Mouse (Mus musculus) kidney, postnatal 36 days (tissue): ENCODE measurements around the gene Reps2.

Source experiments
- DNase-seq, 2 experiments: peaks; one replicate each; pipeline ENCODE4 v3.0.0; 2021 to 2022; ENCODE audit warnings: mixed read lengths in 2 of 2

The Reps2 gene

GRCm38 (mm10) chrX:162589173-162589805 lies 54.2 kb downstream of the Reps2 start:
- DNase-seq, result no peak

- no peak for DNase-seq
Measured at GRCm38 (mm10) chrX:162584349-162584748, 59.1 kb downstream of the Reps2 start.

DNA sequence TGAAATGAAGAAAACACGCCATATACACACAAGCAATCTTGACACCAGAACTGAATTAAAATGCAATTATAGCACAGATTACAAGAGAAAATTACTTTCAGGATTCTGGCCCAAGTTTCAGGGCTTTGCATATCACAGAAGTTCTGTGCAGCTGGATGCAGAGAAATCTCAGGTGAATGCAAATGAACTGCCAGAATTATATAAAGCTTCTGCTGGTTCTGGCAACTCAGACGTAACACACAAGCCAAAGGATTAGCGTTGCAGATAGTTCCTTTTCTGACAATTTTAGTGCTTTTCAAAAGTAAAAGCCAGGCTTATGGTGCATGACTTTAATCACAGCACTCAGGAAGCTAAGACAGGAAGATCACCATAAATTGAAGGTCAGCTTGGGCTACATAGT lies 62.9 kb downstream of the Reps2 start:
- DNase-seq, result no peak

GRCm38 (mm10) chrX:162568439-162568838 lies 75.0 kb downstream of the Reps2 start:
- DNase-seq, result no peak

- DNase-seq, result peak in 1 of 2 experiments; percentile 42
Measured at GRCm38 (mm10) chrX:162565501-162565900, 77.9 kb downstream of the Reps2 start.

- no peak for DNase-seq
Measured at GRCm38 (mm10) chrX:162556459-162556841, 87.0 kb downstream of the Reps2 start.

DNA sequence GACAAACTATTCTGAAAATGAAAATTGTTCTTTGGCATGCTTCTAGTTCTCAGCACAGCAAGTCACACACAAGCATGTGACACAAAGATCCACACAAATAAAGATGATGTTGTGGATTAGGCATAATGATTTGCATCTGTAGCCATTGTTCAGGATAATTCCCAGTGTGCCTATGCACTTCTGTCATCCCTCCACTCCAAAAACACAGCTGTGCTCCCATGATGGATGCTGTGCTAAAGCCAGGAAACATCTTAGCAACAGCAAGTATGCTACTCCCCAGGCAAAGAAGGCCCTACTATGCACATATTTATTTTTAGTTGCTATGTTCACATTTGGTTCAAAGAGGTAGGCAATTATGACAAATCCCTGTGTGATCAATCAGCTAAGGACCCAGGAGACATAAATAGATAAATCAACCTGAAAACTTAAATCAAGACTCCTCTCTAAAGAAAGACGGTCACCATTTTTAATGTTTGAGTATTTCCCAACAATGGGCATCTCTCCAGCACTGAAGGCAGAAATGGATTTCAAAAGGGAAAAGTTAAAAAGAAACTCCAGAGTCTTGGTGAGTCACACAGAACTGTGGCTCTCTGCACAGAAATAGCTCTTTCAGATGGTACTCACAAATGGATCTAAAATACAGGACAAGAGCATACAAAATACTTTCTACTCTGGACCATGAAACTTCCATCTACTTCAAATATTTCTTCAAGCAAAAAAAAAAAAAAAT lies 87.6 kb downstream of the Reps2 start:
- no peak for DNase-seq

GRCm38 (mm10) chrX:162554513-162554912 lies 88.9 kb downstream of the Reps2 start:
- peak in 1 of 2 experiments; percentile 47 for DNase-seq

DNA sequence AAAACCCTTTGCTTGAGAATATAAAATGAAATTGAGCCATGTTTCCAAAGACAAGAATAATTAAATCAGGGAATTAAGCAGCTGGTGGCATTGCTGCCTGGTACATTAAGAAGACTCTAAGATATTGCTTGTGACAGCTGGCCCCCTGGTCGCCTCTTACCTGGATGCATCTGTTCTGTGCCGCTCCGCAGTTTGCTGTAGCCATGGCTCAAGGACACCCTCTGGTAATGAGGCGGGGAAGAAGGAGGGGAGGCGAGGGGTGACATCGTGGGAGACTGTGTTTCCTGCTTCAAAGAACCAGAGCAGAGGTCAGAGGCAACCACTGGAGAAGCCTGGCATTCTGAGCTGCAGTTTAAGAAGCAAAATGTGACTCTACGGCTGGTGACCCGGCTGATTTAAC lies 91.1 kb downstream of the Reps2 start:
- DNase-seq, result peak in 1 of 2 experiments; percentile 7

DNA sequence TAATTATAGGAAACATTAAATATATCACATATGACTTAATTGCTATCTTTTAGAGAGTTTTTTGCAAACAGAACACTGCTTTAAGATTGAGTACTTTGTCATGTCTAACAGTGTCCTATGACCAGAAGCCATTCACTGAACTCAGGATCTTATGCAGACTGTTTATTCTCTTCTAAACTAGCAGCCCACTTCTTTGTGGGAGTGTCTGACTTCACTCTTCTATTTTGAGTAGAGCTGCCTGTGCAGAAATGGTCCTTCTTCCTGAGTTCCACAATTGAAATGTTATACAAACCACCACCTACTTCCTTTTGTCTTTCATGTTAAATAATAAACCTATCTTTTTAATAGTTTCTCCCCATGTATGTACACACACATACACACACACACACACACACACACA lies 98.4 kb downstream of the Reps2 start:
- no peak for DNase-seq

DNA sequence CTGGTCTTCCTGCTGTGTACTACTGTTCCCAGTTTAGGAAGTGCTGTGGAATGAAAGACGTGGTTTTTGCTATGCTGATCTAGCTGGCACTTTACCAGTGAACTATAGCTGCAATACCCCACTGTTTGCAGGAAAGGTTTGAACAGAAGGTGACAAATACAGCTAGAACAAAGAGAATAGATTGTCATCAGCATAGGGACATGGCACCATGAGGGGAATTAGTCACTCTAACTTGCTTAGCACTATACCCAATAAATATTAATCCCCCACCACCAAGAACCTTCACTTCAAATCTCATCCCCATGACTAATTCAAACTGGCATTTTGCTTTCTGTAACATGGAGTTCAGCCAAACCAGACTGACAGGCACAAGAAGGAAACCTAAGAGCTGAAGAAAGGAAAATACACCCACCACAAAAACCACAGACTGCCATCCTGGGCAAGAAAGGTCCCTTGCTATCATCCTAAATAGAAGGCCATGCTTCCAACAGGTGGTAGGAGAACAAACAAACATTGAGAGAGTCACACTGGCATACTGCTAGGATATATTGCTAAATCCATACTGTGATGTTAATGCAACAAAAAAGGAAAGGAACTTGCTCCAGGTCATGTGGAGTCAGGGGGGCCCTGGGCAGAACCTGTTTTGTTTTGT lies 100.7 kb downstream of the Reps2 start:
- DNase-seq, result no peak

- no peak for DNase-seq
Measured at GRCm38 (mm10) chrX:162541961-162542360, 101.5 kb downstream of the Reps2 start.

DNA sequence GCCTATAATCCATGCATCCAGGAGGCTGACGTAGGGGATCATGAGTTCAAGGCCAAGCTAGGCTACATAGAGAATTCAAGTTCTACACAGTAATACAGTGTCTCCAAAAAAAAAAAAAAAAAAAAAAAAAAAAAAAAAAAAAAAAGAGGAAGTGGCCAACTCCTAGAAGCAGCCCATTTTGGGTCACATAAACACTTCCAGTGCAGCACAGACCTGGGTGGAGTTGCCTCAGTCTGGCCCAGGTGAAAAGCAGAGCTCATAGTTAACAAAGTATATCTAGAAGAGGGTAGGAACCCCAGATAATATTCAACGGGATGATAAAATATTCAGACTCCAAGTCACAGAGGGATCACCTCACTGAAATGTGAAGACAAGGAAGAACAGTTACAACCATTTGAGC lies 112.4 kb downstream of the Reps2 start:
- DNase-seq, result no peak

DNA sequence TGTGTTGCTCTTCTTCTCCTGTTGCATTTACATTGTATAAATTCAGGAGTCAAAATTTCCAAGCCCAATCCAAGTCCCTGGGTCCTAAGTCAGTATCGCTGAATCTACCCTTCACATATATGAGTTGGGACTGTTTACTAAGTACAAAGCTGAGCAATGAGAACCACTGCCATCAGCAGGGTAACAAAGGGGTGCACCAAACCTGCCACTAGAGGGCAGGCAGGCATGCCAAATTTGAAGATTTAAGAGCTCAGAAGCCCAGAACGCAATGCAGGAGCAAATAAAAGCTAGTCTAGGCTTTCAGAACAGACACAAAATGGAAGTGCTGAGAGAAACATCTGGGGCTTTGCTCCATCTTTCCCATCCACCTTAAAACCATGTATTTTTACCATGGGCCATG lies 116.2 kb downstream of the Reps2 start:
- DNase-seq, result peak; percentile 35 to 68

DNA sequence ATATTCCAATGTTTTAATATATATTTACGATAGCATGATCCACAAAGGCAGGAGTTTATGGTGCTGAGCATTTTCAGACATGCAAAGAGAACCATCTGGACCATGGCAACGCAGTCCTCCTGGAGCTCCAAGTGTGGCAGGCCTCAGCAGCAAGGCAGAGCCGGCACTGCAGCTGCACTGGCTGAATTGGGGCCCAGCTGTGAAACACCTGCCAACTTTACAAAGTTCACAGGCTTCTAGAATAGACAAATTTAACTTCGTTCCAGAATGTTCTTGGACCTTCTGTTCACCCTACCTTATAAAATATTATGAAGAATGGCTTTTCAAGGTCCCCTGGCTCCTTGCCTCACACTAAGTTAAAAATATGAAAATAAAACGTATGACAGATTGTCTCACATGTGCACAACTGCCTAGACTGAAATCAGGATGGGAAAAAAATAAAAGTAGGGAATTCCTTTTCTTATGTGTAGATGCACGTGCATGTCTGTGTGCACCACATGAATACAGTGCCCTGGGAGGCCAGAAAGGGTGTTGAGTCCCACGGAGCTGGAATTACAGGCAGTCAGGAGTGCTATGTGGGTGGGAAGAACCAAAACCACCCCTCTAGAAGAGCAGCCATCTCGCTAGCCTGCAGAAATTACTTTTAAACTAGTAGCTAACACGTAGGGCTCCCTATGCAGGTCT lies 121.5 kb downstream of the Reps2 start:
- no peak for DNase-seq

DNA sequence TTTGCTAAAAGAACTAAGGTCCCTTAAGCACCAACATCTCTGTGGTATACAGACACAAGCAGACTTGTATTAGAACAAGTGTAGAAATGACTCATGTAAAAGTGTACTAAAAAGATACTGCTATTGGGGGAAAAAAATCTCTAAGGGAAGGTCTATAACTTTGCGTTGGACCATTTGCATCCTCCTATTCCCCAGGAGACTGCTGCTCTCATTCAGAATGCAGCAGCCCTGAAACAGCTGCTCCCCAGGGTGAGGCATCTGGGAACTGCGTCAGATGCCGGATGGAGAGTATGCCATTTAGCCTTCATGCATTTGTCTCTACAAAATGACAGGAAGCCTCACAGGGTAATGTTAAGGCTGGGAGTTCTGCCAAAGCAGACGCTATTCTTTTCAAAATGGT lies 122.3 kb downstream of the Reps2 start:
- peak; percentile 2 to 3 for DNase-seq

DNA sequence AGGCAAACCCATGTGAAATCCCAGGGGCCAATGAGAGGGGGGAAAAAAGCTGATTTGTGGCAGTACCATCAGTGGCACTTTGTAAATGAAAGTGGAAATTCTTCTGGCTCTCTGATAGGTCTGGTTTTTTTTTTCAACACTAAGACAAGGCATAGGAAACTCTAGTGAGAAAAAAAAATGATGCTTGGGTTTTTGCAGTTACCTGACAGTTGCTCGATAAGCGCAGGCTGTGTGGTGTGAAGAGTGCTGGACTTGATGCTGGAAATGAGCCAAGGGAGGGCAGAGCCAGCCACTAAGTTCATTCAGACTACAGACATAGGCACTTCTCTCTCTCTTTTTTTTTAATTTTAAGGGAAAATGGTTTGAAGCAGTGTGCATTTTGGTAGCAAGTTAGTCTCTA lies 123.1 kb downstream of the Reps2 start:
- no peak for DNase-seq

DNA sequence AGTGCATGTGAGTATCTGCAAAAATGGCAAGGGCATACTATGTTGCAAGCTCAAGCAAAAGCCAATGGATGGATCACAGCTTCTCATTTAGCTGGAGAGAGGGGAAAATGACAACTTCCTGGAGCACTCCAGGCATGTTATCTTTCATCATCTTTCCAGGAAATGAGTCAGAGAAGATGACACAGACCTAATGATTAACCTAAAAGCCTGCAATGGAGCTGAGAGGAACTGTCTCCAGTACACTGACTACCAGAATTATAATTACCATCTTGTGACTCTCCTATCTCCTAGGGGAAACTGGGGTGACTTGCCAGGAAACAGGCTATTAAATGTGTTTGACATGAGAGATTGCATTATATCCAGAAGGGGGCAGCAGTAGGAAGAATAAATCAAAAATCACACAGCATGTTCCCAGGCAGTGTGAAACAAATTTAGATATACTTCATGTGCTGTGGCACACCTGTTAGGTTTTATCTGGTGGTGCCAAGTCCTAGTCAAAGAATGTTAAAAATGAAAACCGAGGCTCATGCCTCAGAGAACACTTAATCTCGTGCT lies 132.9 kb downstream of the Reps2 start:
- peak in 1 of 2 experiments; percentile 11 for DNase-seq

- no peak for DNase-seq
Measured at GRCm38 (mm10) chrX:162505186-162505585, 138.3 kb downstream of the Reps2 start.

DNA sequence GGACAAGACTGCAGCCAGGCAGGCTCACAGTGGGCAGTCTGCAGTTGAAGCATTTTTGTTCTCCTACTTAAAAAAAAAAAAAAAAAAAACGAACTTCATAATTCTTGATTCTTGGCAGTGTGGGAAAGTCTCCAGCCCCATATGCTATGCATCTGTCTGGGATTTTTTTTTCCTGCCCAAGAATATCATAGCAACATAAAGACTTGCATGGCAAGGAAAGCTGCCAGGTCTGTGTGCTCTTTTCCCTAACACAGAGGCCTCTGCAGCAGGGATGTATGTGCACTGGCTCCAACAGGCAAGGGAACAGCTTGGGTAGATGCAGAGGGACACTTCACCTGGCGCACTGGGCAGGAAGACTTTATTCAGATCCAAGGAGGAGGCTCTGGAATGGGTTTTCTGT lies 140.0 kb downstream of the Reps2 start:
- no peak for DNase-seq

DNA sequence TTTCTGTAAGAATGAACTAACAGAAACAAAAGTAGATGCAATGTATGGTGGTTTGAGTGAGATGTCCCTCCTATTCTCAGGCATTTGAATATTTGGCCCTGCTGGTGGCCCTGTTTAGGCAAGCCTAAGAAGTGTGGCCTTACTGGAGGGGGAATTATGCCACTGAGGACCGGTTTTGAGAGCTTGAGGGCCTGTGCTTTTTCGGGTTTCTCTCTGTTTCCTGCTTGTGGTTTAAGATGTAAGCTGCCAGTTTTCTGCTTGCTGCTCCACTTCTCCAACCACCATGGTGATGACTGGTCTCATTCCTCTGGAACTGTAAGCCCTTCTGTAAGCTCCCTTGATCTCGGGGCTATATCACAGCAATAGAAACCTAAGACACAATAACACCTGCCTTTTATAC lies 142.5 kb downstream of the Reps2 start:
- DNase-seq, result no peak

- DNase-seq, result no peak
Measured at GRCm38 (mm10) chrX:162496485-162496884, 147.0 kb downstream of the Reps2 start.

- no peak for DNase-seq
Measured at GRCm38 (mm10) chrX:162488630-162489029, 154.8 kb downstream of the Reps2 start.
